Mouse (Mus musculus) regulatory T cell (primary cell): ENCODE results near the gene Iffo2.
"Not testable (repeated sequence)": the region's sequence is repeated elsewhere in the genome, so short reads cannot be mapped to it uniquely, and the experiment has no call there.

Experiments used
- in situ Hi-C: fragments of 300-600 bp; cut with MboI, MseI; formaldehyde crosslinking; loops from one replicate; pipeline ENCODE4 v1.15.1; 2025; ENCODE audit warnings: high pct_unique_total_duplicates

The Iffo2 gene

DNA sequence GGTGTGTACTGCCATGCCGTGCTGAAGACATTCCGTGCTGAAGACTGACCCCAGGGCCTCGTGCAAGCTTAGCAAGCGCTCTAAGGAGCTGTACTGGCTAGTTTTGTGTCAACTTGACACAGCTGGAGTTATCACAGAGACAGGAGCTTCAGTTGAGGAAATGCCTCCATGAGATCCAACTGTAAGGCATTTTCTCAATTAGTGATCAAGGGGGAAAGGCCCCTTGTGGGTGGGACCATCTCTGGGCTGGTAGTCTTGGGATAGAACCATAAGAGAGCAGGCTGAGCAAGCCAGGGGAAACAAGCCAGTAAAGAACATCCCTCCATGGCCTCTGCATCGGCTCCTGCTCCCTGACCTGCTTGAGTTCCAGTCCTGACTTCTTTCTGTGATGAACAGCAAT, at the start of gene Iffo2:
TSS of gene Iffo2 (plus strand) at position 301 of the 400 bp plus-strand sequence.
- in situ Hi-C loops, result not testable (repeated sequence)

DNA sequence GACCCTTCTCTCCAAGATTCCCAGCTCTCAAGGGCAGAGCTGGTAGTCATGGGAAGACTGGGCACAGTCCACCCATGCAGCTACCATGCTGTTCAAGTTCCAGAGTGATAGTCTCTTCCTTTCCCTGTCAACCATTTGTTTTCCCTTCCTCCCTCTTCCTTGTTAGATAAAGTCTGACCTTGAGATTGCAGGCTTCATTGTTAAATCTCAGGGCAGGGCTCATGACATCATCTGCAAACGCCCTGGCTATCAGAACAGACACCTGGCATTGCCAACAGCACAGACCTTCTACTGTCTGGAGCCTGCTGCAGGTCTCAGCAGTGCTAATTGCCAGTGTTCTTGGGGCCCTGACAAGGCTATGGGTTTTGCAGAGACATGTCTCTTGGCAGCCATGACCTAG, 48.9 kb upstream of the Iffo2 start:
- in situ Hi-C loops, result no loop called here

DNA sequence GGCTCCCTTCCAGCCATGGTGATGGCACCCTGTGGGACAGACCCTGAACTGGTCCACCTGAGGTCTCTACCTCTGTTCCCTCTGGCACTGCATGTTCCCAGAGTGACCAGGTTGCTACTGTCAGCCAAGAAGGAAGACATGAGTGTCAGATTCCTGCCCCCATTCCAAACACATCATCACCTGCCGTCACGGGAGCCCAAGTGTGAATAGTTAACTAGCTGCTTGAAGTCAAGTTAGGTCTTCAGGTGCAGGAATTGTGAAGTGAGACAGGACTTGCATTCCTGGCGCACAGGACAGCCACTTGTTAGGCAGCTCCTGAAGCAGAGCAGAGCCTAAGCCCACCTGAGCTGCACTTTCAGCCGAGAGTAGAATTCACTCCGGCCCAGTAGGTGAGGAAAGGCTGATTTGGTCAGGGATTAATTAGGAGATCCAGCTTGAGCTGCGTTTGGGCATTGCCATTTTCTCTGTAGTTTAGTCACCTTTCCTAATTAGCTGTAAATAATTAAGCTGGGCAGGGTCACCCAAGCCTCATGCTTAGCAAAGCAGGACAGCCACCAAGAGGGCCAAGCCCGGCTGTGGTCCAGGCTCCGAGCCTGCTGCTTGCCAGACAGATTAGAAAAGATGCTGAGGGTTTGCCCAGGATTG, 46.8 kb upstream of the Iffo2 start:
- in situ Hi-C loops, result no loop called here

DNA sequence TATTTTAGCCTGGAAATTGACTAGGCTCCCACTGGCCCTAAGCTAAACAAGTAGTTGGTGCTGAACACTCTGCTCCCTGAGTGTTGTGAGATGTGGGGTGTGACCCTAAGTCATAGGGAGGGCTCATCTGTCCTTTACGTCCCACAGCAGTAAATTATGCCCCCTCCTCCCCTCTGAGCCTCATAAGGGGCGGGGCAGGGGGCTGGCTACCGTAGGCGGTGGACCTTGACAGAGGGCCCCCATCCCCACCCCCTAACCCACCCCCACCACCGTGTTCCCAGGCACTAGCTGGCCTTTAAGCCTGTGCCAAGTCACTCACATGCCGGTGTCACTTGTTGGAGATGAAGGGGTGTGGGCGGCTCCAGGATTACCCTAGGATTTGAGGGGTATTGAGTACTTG, 45.9 kb upstream of the Iffo2 start:
- in situ Hi-C loops, result no loop called here

DNA sequence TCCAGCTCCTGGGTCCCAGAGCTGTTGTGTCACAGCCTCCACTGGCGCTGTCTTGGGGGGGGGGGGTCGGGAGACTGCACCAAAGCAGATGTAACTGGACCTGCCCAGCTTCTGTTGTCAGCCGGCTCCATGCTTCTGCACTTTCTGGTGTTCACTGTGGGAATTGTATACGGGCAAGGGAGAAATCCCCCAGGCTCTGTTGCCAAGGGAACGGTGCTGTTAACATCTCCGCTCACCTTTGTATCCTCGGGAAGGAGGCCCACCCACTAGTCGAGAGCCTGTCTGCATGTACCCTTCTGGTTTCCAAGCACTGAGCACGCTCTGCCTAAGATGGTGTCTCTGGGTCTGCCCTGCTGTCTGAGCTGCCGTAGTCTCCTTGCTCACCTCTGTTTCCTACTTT, 43.3 kb upstream of the Iffo2 start:
- in situ Hi-C loops, result no loop called here

DNA sequence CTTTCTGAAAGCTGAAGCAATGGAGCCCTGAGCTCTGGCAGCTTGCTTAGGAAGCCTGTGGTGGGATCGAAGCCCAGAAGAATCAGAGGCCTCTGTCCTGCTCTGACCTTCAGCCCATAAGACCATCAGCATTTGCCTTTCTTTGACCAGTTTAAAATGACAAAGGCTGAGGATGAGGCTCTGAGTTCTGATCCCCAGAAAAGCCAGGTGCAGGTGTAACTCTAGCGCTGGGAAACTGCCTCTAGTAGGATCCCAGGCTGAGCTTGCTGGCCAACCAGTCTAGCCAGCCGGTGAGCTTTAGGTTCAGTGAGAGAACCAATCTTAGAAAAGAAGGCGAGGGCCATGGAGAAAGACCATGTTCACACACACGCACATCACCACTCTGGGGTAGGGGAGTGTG, 42.0 kb upstream of the Iffo2 start:
- in situ Hi-C loops, result no loop called here

DNA sequence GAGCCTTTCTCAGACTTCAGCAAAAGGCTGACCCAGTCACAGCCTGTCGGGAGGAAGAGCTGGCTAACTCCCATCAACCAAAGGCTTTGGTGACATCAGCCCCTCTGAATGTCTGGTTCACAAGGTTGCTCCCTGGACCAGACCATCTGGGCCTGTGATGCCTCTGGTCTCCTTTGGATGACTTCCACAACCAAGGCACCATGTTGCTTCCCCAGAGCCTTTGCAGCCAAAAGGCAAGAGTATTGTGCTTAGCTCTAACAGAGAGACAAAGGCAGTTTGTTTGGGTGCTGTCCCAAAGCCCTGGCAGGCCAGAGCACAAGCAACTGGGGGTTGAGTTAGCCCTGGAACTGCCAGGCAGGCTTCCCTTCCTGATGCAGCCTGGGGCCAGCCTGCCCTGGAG, 40.4 kb upstream of the Iffo2 start:
- in situ Hi-C loops, result no loop called here

DNA sequence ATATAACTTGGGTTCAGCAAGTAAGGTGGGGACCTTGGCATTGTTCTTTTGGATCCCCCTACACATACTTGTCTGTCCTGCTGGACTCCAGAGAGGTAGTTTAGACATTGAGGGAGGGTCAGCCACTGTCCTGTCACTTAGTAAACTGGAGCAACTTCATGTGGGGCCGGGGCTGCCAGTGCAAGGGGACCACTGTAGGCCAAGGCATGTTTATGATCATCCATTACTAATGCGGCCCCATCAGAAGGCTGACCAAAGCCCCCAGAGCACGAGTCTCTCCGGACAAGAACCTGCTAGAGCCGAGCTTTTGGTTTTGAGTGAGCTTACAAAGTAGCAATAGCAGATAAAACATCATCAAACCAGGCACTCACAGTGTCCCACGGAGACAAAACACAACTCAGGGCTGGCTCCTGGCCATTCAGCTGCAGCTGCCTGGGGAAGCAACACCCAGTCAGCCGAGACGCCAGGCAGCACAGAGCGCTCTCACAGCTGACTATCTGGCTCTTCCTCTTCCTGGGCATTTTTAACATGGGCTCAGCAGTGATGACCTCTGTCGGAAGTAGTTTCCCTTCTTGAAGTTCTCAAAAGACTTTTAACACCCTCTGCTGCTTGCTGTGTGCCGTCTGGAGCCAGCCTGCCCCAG, 39.8 kb upstream of the Iffo2 start:
- in situ Hi-C loops, result no loop called here

DNA sequence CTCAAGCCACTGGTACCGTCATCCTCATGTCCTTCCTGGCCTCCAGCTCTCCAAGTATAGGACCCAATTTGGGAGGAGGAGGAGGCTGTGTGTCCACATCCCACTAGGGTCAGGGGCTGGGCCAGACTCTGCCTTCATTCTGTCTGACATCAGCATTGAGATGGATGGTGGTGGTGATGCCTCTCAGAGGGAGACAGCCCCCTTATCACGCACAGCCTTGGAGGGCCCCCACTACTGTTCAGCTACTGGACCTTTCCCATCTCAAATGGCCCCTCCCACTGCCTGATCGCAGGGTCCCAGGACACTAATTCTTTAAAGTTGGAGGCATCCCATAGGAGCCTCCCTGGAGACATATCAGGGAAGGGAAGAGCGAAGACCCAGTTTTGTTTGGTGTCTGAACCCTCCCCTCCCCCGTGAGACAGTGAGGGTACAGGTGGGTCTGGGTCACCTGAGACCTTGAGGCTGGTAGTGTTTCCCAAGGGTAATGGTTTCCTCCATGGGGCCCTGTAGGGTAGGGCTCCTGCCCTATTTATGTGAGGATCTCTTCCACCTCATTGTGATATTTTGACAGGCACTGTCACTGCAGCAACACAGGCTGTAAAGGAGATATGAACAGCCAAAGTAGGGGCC, 38.7 kb upstream of the Iffo2 start:
- in situ Hi-C loops, result no loop called here

DNA sequence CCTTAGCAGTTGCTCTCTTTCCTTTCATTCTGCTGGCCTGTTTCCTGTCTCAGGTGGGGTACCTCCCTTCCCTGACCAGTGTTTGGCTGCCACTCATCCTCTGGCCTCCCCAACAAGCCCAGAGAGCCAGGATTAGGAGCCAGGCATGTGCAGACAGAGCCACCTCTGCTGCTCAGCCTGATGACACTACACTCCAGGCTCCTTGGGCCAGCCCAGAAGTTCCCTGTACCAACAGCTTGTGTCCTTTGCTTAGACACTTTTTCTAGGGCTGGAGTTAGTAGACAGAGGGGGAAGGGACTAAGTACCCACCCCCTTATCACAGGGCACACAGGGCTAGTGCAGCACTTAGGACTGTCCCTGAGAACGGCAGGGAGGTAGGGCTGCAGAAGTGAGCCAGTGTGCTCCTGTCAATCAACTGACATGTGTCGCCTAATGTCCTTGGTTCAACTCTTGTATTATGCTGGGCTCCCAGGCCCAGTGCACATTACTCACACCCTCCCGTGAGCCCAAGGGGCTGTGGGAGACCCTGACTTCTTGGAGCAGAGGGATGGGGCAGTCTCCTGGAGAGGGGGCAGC, 38.0 kb upstream of the Iffo2 start:
- in situ Hi-C loops, result no loop called here

DNA sequence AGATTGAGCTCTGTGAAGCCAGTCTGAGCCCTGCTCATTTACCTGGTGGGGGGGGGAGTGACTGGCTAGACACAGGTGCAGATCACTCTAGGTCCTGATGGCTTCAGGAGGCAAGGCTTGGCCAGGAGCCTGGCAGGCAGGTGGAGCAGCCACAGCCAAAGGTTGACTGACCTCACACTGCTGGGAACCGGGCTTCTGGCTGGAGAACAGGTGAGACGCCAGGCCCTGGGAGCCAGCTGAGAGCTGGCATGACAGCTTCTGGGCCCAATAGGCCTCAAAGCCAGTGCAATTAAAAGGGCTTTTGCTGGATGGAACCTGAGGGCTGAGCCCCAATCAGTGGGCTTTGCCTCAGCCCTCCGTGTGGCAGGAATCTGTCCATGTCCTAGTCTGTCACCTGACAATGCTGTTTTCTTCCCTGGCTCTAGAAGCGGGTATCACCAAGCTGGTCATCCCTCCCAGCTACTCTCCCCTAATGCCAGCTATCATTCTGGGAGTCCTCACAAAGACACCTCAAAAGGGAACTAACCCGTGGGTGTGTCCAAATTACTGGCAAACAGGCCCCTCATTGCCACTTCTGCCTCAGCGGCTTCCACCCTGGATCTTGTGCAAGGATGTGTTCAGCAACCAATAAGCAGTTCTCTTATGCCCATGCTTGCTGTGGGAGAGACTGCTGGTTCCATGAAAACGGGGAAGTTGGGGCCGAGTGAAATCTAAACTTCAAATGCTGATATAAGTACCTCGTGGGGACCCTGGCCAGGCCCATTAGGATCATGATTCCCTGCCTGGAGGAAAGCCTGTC, 36.9 kb upstream of the Iffo2 start:
- in situ Hi-C loops, result no loop called here

DNA sequence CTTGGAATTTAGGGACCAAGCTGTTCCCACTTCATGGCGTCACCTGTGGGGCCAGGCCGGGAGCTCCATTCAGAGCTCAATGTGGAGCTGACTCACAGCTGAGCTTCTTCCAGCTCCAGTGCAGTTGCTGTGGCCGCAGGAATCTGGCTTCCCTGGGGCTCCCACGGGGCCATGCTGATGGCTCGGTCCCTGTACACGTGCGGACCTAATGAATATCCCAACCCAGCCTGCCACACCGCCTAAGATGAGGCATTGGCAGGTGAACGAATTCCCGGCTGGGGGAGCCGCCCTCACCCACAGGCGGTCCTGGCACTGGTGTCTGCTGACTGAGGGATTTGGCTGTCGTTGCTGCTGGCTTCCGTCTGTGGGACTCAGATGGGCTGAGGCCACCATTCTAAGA, 29.5 kb upstream of the Iffo2 start:
- in situ Hi-C loops, result loop anchor here (25.0 kb wide), 1 partner anchor 361 kb away; no protein-coding TSS in a partner anchor

DNA sequence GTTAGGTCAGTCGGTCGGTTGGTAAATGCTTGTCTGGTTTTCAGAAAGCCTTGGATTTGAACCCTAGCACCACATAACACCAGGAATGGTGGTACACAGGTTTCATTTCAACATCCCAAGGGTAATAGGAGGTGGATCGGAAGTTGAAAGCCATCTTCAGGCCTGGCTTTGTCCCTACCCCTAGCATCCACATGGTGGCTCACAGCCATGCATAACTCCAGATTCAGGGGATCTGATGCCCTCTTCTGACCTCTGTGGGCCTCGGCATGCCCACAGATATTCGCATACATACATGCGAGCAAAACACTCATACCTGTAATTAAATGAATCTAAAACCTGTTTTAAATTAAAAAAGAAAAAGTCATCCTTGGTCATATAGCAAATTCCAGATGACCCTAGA, 28.6 kb upstream of the Iffo2 start:
- in situ Hi-C loops, result loop anchor here (25.0 kb wide), 1 partner anchor 361 kb away; no protein-coding TSS in a partner anchor

DNA sequence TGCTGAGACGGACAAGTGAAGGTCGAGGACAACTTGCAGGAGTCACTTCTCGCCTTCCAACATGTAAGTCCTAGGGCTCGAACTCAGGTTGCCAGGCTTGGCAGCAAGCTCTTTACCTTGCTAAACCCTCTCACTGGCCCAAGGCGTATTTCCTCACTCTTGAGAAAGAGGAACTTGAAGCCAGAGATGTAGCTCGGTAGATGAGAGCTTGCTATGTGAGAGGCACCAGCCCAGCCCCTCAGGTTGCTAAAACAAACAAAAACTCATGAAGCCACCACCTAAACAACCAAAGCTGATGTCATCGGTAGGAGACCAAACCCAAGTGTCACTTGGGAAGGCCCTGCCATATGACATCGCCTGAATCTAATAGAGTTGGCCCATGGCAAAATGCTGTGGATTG, 26.4 kb upstream of the Iffo2 start:
- in situ Hi-C loops, result loop anchor here (25.0 kb wide), 1 partner anchor 358 kb away; no protein-coding TSS in a partner anchor

DNA sequence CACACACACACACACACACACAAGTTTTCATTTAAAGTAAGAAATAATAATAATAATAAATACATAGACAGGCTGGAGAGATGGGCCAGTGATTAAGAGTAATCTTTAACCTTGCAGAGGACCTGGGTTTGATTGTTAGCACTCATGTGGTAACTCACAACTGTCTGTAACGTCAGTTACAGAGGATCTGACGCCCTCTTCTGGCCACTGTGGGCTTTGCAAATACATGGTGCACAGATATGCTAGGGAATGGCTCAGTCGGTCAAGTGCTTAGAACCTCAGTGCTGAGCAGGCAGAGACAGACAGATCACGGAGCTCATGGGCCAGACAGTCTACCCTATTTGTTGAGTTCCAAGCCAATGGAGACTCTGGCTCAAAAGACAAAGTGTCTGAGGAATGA, 24.6 kb upstream of the Iffo2 start:
- in situ Hi-C loops, result loop anchor here (25.0 kb wide), 1 partner anchor 357 kb away; no protein-coding TSS in a partner anchor

DNA sequence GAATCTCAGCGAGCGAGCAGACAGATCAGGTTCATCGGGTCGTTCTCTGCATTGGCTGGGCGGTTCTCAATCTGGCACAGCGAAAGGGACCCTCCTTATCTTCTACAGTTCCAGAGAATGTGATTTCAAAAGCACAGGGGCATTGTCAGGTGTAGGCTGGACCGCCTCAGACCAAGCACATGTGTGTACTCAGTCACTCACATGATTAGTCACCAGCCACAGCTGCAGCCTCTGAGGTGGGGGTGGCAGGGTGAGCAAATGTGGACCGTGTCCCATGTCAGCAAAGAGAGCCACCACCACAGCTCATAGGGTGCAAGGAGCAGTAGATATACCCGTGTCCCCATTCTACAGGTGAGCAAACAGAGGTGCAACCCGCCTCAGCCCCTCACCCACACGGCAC, 23.6 kb upstream of the Iffo2 start:
- in situ Hi-C loops, result loop anchor here (25.0 kb wide), 1 partner anchor 356 kb away; no protein-coding TSS in a partner anchor

DNA sequence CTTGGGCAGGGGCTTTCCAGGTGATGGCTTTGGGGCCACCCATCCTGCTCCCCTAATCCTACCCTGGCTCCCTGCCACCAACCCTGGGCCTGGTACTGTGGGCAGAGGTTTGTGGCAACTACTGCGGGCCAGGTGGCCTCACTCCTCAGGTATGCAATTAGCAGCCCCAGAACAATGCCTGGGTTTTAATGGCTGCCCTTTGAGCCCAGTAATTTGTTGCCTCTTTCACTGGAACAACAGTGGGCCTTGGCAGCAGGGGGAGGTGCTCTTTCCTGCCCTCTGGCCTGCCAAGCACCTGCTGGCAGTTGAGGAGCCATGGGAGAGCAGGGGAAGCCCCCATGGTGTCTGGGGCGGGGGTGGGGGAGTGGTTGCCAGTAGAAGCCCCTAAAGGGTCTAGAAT, 21.3 kb upstream of the Iffo2 start:
- in situ Hi-C loops, result loop anchor here (25.0 kb wide), 1 partner anchor 353 kb away; no protein-coding TSS in a partner anchor

DNA sequence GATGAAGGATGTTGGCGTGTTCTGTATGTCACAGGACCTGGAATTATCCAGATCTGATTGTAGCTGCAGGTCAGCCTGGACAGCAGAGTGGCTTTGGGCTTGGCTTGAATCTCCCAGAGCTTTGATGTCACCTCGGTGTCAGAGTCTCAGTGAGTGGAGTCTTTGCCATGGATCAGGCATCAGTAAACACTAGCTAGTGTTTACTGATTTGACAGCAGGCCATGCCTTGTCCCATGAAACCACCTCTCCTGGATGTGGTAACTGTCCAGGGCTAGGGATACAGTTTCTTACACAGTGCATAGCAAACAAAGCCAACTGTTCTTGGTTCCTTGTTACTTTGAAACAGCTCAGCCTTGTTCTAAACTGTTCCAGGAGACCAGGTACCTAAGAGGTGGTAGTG, 18.8 kb upstream of the Iffo2 start:
- in situ Hi-C loops, result loop anchor here (25.0 kb wide), 1 partner anchor 351 kb away; no protein-coding TSS in a partner anchor

DNA sequence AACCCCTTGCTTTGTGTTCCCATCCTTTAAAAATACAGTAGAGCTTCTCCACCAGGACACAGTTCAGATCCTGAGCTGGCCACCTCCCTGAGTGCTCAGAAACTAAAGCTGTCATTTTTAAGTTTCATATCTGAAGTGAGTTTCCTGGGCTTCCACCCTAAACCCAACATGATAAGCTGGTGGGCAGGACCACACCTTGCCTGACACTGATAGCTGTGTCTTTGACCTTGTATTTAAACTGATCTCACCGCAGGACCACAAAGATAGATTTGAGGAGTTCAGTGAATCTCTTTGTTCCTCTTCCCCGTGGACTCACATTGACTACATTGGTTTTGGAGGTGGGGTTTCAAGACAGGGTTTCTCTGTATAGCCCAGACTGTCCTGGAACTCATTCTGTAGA, 17.4 kb upstream of the Iffo2 start:
- in situ Hi-C loops, result loop anchor here (25.0 kb wide), 1 partner anchor 349 kb away; no protein-coding TSS in a partner anchor

DNA sequence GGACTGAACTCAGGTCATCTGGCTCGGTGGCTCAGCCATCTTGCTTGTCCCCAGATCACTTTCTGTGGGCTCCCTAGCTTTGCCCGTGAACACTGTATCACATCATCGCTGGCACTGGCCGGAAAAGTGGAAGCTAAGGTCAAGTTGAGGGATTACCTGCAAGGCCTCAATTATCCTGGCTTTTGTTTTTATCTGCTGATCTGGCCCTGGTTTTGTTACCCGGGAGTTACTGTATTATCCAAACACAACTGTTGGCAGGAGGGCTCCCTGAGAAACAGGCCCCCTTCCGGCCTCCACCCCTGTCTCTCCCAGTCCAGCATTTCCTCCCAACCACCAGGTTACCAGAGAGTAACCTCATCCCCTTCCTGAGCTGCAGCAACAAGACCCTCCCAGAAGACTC, 11.1 kb upstream of the Iffo2 start:
- in situ Hi-C loops, result loop anchor here (25.0 kb wide), 1 partner anchor 343 kb away; no protein-coding TSS in a partner anchor

DNA sequence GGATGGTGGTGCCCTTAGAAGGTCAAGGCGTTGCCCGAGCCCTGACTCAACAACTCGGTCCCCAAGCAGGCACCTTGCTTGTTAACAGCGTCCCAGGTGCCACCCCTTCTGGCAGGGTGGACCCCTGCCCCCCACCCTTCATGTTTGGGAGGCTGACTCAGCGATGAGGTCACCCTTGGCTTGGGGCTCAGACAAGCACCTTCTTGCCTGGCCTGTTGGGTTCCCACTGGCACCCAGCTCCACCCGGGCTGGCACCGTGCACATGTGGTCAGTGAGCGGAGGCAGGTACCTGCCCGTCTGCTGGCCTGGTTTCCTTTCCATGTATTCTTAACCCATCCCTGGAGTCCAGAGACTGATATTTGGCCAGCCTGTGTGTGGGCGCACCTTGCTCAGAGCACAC, 8.4 kb upstream of the Iffo2 start:
- in situ Hi-C loops, result loop anchor here (25.0 kb wide), 1 partner anchor 340 kb away; no protein-coding TSS in a partner anchor
